ENCODE assay signal across 1 mouse cellular context in genomic region chr1:36691271-36692155, GRCm38 (mm10).
A peak's percentile ranks its signal among the peaks of the same experiment; 100 is the strongest.
TF ChIP-seq lines count a peak whose summit lies in the region.

Gene Cox5b (plus strand): TSS chr1:36691449.

TF ChIP-seq in MEL, 35 proteins besides CTCF, POLR2A, EP300 and RAD21 (continued from another document):
- TF ChIP-seq KAT2A (conservative IDR thresholded peaks at IDR 0.05; ENCODE audit: low read depth, low read length): peak; percentile 60; the same call in 1 of the 2 replicates
- TF ChIP-seq ZNF384 (IDR thresholded peaks at IDR 0.05; ENCODE audit: low read depth, low read length): no peak
- peak; percentile 90 for TF ChIP-seq HCFC1 (IDR thresholded peaks at IDR 0.05; ENCODE audit: low read depth, low read length)
- no peak for TF ChIP-seq JUND (IDR thresholded peaks at IDR 0.05; ENCODE audit: low read depth, low read length)
- no peak for TF ChIP-seq CHD2 (IDR thresholded peaks at IDR 0.05; ENCODE audit: low read length)
